Mouse (Mus musculus): ENCODE results near the gene Vwa3b.

DNA sequence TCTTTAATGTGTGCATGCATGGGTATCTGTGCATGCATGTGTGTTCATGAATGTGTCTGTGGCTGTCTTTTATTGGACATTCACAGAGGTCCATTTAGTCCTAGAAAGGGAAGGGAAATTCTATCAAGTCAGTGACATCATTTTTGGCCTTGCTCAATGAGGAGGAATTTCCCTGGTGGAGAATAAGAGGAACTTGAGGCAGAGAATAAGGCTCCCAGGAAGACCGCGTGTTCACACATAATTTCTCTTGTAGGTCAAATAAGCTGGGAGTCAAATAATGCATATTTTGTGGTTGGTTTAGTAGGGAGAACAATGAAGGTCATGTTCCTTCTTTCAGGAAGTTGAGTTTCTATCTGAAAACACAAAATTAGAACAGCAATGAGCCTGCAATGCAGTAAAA, 13.4 kb upstream of the Vwa3b start:
- TF ChIP-seq CTCF (IDR thresholded peaks at IDR 0.05; ENCODE audit: low read depth, low read length) (no peak), POLR2A (IDR thresholded peaks at IDR 0.05; ENCODE audit: extremely low read depth, insufficient read depth, low read length) (no peak)

All from liver, adult 2 months (tissue).